Mouse (Mus musculus) neural tube, embryonic 15.5 days (tissue): Measurements from ENCODE around the gene Nop53. TPM values are rescaled to one million over a fixed set of nuclear protein-coding genes. Genes with fewer than 3 reads are reported as not detected.

ENCODE experiments used
- ATAC-seq: fragments of 200-750 bp; cut with Nextera tagmentation; 2 replicates; pipeline ENCODE4 v1.8.0; 2017; ENCODE audit warnings: mild to moderate bottlenecking, moderate TSS enrichment, moderate library complexity; ENCODE audit not compliant: low FRiP score
- H3K27ac ChIP-seq: fragments of 300-500 bp; sonication (generic); replicated peaks from 2 replicates; pipeline ENCODE4 v1.5.1; 2015; ENCODE audit warnings: mild to moderate bottlenecking, inconsistent platforms
- H3K27me3 ChIP-seq: fragments of 300-500 bp; sonication (generic); replicated peaks from 2 replicates; pipeline ENCODE4 v1.6.1; 2015; ENCODE audit warnings: inconsistent platforms
- H3K36me3 ChIP-seq: fragments of 300-500 bp; sonication (generic); 2 replicates; pipeline ENCODE4 v1.6.1; 2015; ENCODE audit warnings: inconsistent platforms
- H3K4me1 ChIP-seq: fragments of 300-500 bp; sonication (generic); 2 replicates; pipeline ENCODE4 v1.6.1; 2015; ENCODE audit warnings: inconsistent platforms
- H3K4me2 ChIP-seq: fragments of 300-500 bp; sonication (generic); 2 replicates; pipeline ENCODE4 v1.6.1; 2015; ENCODE audit warnings: inconsistent platforms, mild to moderate bottlenecking, moderate library complexity
- H3K4me3 ChIP-seq: fragments of 300-500 bp; sonication (generic); replicated peaks from 2 replicates; pipeline ENCODE4 v1.5.1; 2015; ENCODE audit warnings: mild to moderate bottlenecking, inconsistent platforms
- H3K9ac ChIP-seq: fragments of 300-500 bp; sonication (generic); replicated peaks from 2 replicates; pipeline ENCODE4 v1.6.1; 2015; ENCODE audit warnings: mild to moderate bottlenecking, inconsistent platforms
- H3K9me3 ChIP-seq: fragments of 300-500 bp; sonication (generic); replicated peaks from 2 replicates; pipeline ENCODE4 v1.6.1; 2016; ENCODE audit warnings: inconsistent platforms
- WGBS: fragments of 180-500 bp; shearing (Covaris S2); methylation state at CpG from one replicate; pipeline ENCODE4 v1.1.7; 2015; ENCODE audit warnings: mixed read lengths; 5-methylcytosine and 5-hydroxymethylcytosine counted together
- polyA plus RNA-seq: library from polyadenylated mRNA; unstranded; fragments of >200 nt; fragmentation: Nextera tagmentation; extraction: Ambion mirVana; gene quantifications from 2 replicates; pipeline ENCODE4 v1.2.1, GENCODE M21; 2015

The Nop53 gene
- 108 and 127 TPM in 2 replicates for polyA plus RNA-seq

GRCm38 (mm10) chr7:15945721-15946536 is at the start of gene Nop53:
Gene Nop53, minus strand, starts transcription at chr7:15946074.
- peaks cover 33% of the 10 kb centered on the region for H3K4me1 ChIP-seq
- peak within 1 kb of the TSS; percentile 85 for H3K4me2 ChIP-seq
- 1% methylated on average over 59 of the region's 59 CpGs for WGBS
- no peaks in the 10 kb centered on the region for H3K27me3 ChIP-seq
- H3K9me3 ChIP-seq = no peaks in the 10 kb centered on the region
- peak; percentile 94 for ATAC-seq
- peak within 1 kb of the TSS; percentile 75 for H3K4me3 ChIP-seq
- peak within 1 kb of the TSS; percentile 71 for H3K9ac ChIP-seq
- peaks cover 32% of the 10 kb centered on the region for H3K36me3 ChIP-seq
- peak within 1 kb of the TSS; percentile 98 for H3K27ac ChIP-seq

DNA sequence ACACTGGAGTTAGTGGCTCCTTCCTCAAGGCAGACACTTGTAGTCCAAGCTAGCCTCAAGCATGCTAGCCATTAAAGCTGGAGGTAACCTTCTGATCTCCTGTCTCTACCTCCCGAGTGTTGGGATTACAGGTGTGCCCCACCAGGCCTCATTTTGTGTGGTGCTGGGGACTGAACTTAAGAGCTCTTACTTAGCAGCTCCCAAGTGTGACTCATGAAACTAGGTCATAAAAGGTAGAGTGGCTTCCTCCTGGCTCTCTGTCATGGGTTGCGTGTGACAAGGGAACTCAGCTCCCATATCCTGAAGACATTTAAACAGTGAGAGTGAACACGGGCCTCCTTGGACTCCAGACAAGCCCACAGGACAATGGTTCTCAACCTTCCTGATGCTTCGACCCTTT is 47.9 kb upstream of the Nop53 start:
- Histone ChIP-seq H3K36me3 (peaks cover 66% of the 10 kb centered on the region), H3K4me2 (no peak overlapping the region), H3K4me1 (no peaks in the 10 kb centered on the region), H3K4me3 (no peak overlapping the region), H3K27me3 (no peaks in the 10 kb centered on the region), H3K9me3 (no peaks in the 10 kb centered on the region), H3K9ac (no peak overlapping the region), H3K27ac (no peak overlapping the region)
- ATAC-seq = no peak
- WGBS = 96% methylated on average over 4 of the region's 4 CpGs

DNA sequence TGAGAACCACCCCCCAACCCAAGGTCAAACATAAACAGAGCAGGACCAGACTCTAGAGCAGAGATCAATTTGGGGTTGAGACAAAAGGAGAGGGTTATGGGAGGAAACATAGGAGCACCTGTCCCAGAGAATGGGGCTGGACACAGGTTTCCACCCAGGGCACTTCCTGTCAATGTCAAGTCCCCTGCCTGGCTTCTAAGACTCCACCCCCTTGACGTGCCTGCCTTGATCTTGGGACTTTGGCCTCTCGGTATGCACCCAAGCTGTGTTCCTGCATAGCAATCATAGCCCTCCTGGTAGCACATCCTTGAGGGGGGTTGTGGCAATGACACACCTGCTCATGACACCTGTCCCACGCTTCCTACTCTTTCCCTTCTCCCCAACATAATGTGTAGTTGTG is 47.3 kb upstream of the Nop53 start:
- no peak overlapping the region for H3K4me3 ChIP-seq
- no peaks in the 10 kb centered on the region for H3K27me3 ChIP-seq
- peaks cover 72% of the 10 kb centered on the region for H3K36me3 ChIP-seq
- no peak overlapping the region for H3K9ac ChIP-seq
- no peak for ATAC-seq
- H3K4me2 ChIP-seq = no peak overlapping the region
- H3K4me1 ChIP-seq = no peaks in the 10 kb centered on the region
- no peaks in the 10 kb centered on the region for H3K9me3 ChIP-seq
- no peak overlapping the region for H3K27ac ChIP-seq
- WGBS = 92% methylated on average over 3 of the region's 3 CpGs

DNA sequence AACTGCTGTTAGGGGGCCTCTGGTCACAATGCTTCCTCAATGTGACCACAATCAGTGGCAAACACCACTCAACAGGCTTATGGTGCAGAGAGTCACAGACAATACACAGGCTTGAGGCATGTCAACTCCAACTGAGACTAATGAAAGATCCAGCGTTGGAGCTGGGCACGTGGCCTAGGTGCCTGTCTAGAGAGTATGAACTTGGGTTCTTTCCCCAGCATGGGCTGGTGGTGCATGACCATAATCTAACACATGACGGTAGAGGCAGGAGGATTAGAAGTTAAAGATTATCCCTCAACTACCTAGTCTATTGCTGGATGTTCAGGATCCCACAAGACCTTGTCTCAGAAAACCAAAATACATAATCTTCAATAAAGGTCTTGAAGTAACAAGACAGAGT is 45.9 kb upstream of the Nop53 start:
- Histone ChIP-seq H3K9ac (no peak overlapping the region), H3K36me3 (peaks cover 77% of the 10 kb centered on the region), H3K4me3 (no peak overlapping the region), H3K4me2 (no peak overlapping the region), H3K27ac (no peak overlapping the region), H3K27me3 (no peaks in the 10 kb centered on the region), H3K9me3 (no peaks in the 10 kb centered on the region), H3K4me1 (no peaks in the 10 kb centered on the region)
- 90% methylated on average over 3 of the region's 3 CpGs for WGBS
- ATAC-seq = no peak

DNA sequence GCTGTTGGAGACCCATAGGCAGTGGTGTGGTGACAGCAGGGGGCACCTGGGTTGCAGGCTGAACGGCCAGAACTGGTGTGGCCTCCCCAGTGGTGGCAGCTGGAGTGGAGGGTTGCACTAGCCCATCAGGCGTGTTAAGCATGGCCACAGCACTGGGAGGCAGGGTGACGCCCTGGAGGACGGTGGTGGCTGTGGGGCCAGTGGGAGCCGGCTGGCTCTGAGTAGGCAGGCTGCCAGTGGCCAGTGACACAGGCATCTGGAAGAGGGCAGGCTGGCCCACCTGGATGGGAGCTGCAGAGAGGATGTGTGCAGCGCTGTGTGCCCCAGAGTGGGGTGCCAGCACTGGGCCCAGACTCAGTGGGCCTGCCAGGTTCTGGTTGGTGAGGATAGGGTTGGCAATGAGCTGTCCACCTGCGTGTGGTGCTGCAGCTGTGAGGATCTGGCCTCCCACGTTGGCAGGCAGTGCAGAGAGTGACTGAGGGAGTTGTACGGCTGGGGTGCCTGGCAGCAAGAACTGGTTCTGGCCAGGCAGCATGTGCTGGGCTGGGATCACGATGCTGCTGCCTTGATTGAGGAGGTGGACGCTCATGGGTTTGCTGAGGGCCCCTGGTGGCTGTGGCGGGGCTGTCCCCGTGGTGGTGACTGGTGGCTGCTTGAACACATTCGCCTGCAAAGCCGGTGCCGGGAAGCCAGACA is 41.9 kb upstream of the Nop53 start:
- Histone ChIP-seq H3K4me2 (no peak overlapping the region), H3K9me3 (no peaks in the 10 kb centered on the region), H3K4me3 (no peak overlapping the region), H3K36me3 (peaks cover 59% of the 10 kb centered on the region), H3K27ac (no peak overlapping the region), H3K27me3 (no peaks in the 10 kb centered on the region), H3K9ac (no peak overlapping the region), H3K4me1 (no peaks in the 10 kb centered on the region)
- 97% methylated on average over 15 of the region's 16 CpGs for WGBS
- ATAC-seq = no peak

GRCm38 (mm10) chr7:15982729-15983407 is 37.0 kb upstream of the Nop53 start:
- H3K27ac ChIP-seq = no peak overlapping the region
- WGBS = 48% methylated on average over 4 of the region's 4 CpGs
- H3K4me2 ChIP-seq = no peak overlapping the region
- H3K36me3 ChIP-seq = peaks cover 44% of the 10 kb centered on the region
- no peaks in the 10 kb centered on the region for H3K4me1 ChIP-seq
- H3K9ac ChIP-seq = no peak overlapping the region
- H3K27me3 ChIP-seq = no peaks in the 10 kb centered on the region
- no peak overlapping the region for H3K4me3 ChIP-seq
- no peak for ATAC-seq
- no peaks in the 10 kb centered on the region for H3K9me3 ChIP-seq

GRCm38 (mm10) chr7:15981538-15981937 is 35.7 kb upstream of the Nop53 start:
- H3K4me3 ChIP-seq = no peak overlapping the region
- peaks cover 40% of the 10 kb centered on the region for H3K36me3 ChIP-seq
- H3K4me2 ChIP-seq = no peak overlapping the region
- no peak for ATAC-seq
- no peaks in the 10 kb centered on the region for H3K27me3 ChIP-seq
- no peak overlapping the region for H3K9ac ChIP-seq
- no peaks in the 10 kb centered on the region for H3K9me3 ChIP-seq
- no peaks in the 10 kb centered on the region for H3K4me1 ChIP-seq
- 88% methylated on average over 4 of the region's 4 CpGs for WGBS
- H3K27ac ChIP-seq = no peak overlapping the region

DNA sequence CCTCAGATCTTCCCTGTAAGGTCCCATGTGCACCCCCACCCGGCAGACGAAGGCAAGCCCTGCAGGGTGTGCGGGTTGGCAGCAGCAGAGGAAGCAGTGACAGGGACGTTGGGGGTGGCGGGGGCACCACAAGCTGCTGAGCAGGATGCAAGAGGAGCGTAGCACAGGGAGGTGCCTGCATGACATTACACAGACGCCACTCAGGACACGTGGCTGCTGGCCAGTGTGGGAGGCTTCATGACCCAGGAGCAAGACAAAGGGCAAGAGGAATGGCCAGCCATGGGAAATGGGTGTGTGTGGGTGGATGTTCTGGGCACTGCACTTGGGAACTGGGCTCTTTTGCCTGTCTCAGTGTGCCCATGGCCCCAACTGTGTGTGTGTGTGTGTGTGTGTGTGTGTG is 34.4 kb upstream of the Nop53 start:
- peaks cover 43% of the 10 kb centered on the region for H3K36me3 ChIP-seq
- no peak overlapping the region for H3K9ac ChIP-seq
- no peak for ATAC-seq
- H3K4me2 ChIP-seq = no peak overlapping the region
- H3K9me3 ChIP-seq = no peaks in the 10 kb centered on the region
- no peak overlapping the region for H3K4me3 ChIP-seq
- WGBS = 88% methylated on average over 8 of the region's 8 CpGs
- no peaks in the 10 kb centered on the region for H3K4me1 ChIP-seq
- no peaks in the 10 kb centered on the region for H3K27me3 ChIP-seq
- H3K27ac ChIP-seq = no peak overlapping the region

GRCm38 (mm10) chr7:15975904-15976303 is 30.0 kb upstream of the Nop53 start:
- Histone ChIP-seq H3K36me3 (peaks cover 65% of the 10 kb centered on the region), H3K4me2 (no peak overlapping the region), H3K27ac (no peak overlapping the region), H3K9me3 (no peaks in the 10 kb centered on the region), H3K9ac (no peak overlapping the region), H3K27me3 (no peaks in the 10 kb centered on the region), H3K4me3 (no peak overlapping the region), H3K4me1 (no peaks in the 10 kb centered on the region)
- 80% methylated on average over 4 of the region's 4 CpGs for WGBS
- ATAC-seq = no peak

- H3K27me3 ChIP-seq = no peaks in the 10 kb centered on the region
- H3K4me3 ChIP-seq = no peak overlapping the region
- H3K9ac ChIP-seq = no peak overlapping the region
- H3K4me2 ChIP-seq = no peak overlapping the region
- H3K27ac ChIP-seq = no peak overlapping the region
- H3K9me3 ChIP-seq = no peaks in the 10 kb centered on the region
- H3K4me1 ChIP-seq = no peaks in the 10 kb centered on the region
- H3K36me3 ChIP-seq = peaks cover 61% of the 10 kb centered on the region
- WGBS = 98% methylated on average over 10 of the region's 10 CpGs
- ATAC-seq = no peak
Observed at GRCm38 (mm10) chr7:15975451-15975850, 29.6 kb upstream of the Nop53 start.

DNA sequence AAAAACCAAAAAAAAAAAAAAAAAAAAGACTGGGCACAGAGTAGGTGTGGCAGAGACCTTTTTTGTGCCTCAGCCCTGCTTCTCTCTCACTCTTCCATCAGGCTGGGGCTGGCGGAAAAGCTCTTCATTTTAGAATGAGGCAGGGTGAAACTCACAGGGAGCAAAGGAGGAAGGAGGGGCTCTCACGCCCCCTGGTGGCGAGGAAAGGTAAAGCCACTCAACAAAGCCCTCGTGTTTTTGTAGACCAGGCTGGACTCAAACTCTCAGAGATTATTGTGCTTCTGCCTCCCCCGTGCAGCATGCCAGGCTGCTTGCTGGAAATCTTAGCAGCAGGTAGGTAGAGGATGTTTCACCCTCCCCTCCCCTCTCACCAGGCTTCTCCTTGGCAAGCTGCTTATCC is 28.8 kb upstream of the Nop53 start:
- peaks cover 68% of the 10 kb centered on the region for H3K36me3 ChIP-seq

More for the DNA sequence above, 28.8 kb upstream of the Nop53 start:
- no peak overlapping the region for H3K4me3 ChIP-seq
- no peaks in the 10 kb centered on the region for H3K9me3 ChIP-seq
- H3K9ac ChIP-seq = no peak overlapping the region
- no peak overlapping the region for H3K27ac ChIP-seq
- H3K4me1 ChIP-seq = no peaks in the 10 kb centered on the region
- no peak overlapping the region for H3K4me2 ChIP-seq
- no peaks in the 10 kb centered on the region for H3K27me3 ChIP-seq
- 56% methylated on average over 5 of the region's 5 CpGs for WGBS
- no peak for ATAC-seq
